Mouse (Mus musculus): ENCODE measurements around the gene Col5a1. TPM values are rescaled to one million over a fixed set of nuclear protein-coding genes. Genes with fewer than 3 reads are reported as not detected.
A peak's percentile ranks its signal among the peaks of the same experiment; 100 is the strongest.

Gene Col5a1
- polyA plus RNA-seq, 1 experiment from 2014 or later, result 37.4 TPM

- Histone ChIP-seq H3K9me3 (no peaks in the 10 kb centered on the region), H3K4me1 (peaks cover 63% of the 10 kb centered on the region), H3K27ac (peak overlapping the region; percentile 65), H3K4me3 (peak overlapping the region; percentile 79), H3K27me3 (ENCODE audit: insufficient read depth, poor library complexity, severe bottlenecking) (peaks cover 3% of the 10 kb centered on the region; the same call in 1 of the 2 replicates), H3K36me3 (no peaks in the 10 kb centered on the region)
- WGBS, result 12% methylated on average over 10 of the region's 10 CpGs
- no peak for DNase-seq (ENCODE audit: low spot score)
Observed at GRCm38 (mm10) chr2:27888603-27889545, 2.6 kb downstream of the Col5a1 start.

DNA sequence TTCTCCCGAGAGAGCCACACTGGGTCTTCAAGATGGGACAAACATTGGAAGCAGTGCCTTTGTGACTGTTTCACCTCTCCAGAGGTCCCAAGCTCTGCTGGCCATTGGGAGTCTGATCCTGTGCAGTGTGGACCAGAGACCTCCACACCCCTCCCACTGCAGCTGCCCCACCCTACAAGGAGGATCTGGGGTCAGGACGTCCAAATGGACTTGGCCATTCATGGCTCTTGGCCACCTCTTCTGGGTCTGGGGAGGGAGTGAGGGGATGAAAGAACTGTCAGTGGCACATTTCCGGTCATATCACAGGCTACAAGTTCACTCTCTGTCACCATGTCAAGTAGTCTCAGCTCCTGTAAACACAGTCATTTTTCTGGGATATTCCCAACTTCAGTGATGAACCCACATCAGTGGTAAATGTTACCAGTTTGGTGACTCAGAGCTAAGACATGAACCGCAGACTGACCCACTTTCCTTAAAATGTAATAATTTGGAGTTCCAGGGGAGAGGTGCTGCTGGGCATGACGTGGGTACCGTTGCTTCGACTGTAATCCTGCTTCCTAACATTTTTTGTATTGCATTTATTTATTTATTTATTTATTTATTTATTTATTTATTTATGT lies 5.8 kb downstream of the Col5a1 start:
- no peaks in the 10 kb centered on the region for H3K36me3 ChIP-seq
- no peak overlapping the region for H3K4me3 ChIP-seq
- H3K27me3 ChIP-seq (ENCODE audit: insufficient read depth, poor library complexity, severe bottlenecking), result peaks cover 7% of the 10 kb centered on the region; the same call in 1 of the 2 replicates
- H3K9me3 ChIP-seq, result no peaks in the 10 kb centered on the region
- 89% methylated on average over 7 of the region's 7 CpGs for WGBS
- no peak for DNase-seq (ENCODE audit: low spot score)
- no peak overlapping the region for H3K27ac ChIP-seq
- H3K4me1 ChIP-seq, result peaks cover 71% of the 10 kb centered on the region

- Histone ChIP-seq H3K4me1 (peaks cover 71% of the 10 kb centered on the region), H3K27me3 (ENCODE audit: insufficient read depth, poor library complexity, severe bottlenecking) (peaks cover 7% of the 10 kb centered on the region; the same call in 1 of the 2 replicates), H3K36me3 (no peaks in the 10 kb centered on the region), H3K9me3 (no peaks in the 10 kb centered on the region), H3K27ac (no peak overlapping the region), H3K4me3 (no peak overlapping the region)
- WGBS, result 93% methylated on average over 12 of the region's 12 CpGs
- DNase-seq (ENCODE audit: low spot score), result no peak
Observed at GRCm38 (mm10) chr2:27893015-27893414, 6.8 kb downstream of the Col5a1 start.

DNA sequence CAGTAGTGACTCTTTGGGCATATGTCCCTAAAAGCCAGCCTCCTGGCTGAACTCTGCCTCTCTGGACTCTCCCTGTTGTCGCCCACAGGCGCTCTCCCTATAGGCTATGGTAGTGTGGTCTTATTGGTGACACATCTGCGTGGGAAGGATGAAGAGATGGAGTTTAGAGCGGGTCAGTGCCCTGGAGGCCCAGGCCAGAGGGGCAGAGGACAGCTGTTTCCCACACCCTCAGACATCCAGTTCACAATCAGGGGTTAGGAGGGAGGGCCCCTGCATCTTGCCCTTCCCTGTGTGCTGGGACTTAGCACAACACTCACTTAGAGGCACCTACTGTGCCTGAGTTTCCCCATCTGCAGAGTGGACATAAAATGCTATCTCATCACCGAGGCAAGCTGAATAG lies 8.8 kb downstream of the Col5a1 start:
- Histone ChIP-seq H3K36me3 (no peaks in the 10 kb centered on the region), H3K4me3 (no peak overlapping the region), H3K27ac (no peak overlapping the region), H3K9me3 (no peaks in the 10 kb centered on the region), H3K4me1 (peaks cover 62% of the 10 kb centered on the region), H3K27me3 (ENCODE audit: insufficient read depth, poor library complexity, severe bottlenecking) (peaks cover 7% of the 10 kb centered on the region; the same call in 1 of the 2 replicates)
- DNase-seq (ENCODE audit: low spot score), result no peak
- WGBS, result 78% methylated on average over 5 of the region's 5 CpGs

DNA sequence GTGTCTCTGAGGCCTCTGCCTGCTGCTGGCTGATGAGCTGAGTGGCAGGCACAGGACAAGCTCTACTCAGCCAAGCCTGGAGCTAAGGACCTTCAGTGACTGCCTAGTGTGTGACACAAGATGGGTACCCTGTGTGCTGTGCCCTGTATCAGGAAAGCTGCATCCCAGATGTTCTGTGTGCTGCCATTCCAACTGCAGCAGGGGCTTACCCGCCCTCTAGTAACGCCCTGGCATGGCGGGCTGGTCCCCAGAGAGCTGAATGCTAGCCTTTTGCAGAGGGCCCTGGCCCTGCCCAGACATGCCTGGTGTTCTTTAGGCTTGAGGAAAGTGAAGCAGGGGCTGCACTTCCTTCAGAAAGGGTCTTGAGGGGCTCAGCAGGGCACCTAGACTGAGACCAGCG lies 9.4 kb downstream of the Col5a1 start:
- Histone ChIP-seq H3K27me3 (ENCODE audit: insufficient read depth, poor library complexity, severe bottlenecking) (peaks cover 7% of the 10 kb centered on the region; the same call in 1 of the 2 replicates), H3K4me1 (peaks cover 63% of the 10 kb centered on the region), H3K4me3 (no peak overlapping the region), H3K27ac (no peak overlapping the region; the same call in 1 of the 2 replicates), H3K36me3 (no peaks in the 10 kb centered on the region), H3K9me3 (no peaks in the 10 kb centered on the region)
- 79% methylated on average over 4 of the region's 4 CpGs for WGBS
- no peak for DNase-seq (ENCODE audit: low spot score)

- peaks cover 7% of the 10 kb centered on the region; the same call in 1 of the 2 replicates for H3K27me3 ChIP-seq (ENCODE audit: insufficient read depth, poor library complexity, severe bottlenecking)
- no peak overlapping the region for H3K4me3 ChIP-seq
- peaks cover 69% of the 10 kb centered on the region for H3K4me1 ChIP-seq
- 64% methylated on average over 6 of the region's 6 CpGs for WGBS
- no peaks in the 10 kb centered on the region for H3K9me3 ChIP-seq
- no peaks in the 10 kb centered on the region for H3K36me3 ChIP-seq
- H3K27ac ChIP-seq, result no peak overlapping the region
- DNase-seq (ENCODE audit: low spot score), result no peak
Observed at GRCm38 (mm10) chr2:27897161-27897560, 10.9 kb downstream of the Col5a1 start.

GRCm38 (mm10) chr2:27899894-27900293 lies 13.7 kb downstream of the Col5a1 start:
- WGBS, result 61% methylated on average over 3 of the region's 3 CpGs
- H3K4me1 ChIP-seq, result peaks cover 68% of the 10 kb centered on the region
- H3K27me3 ChIP-seq (ENCODE audit: insufficient read depth, poor library complexity, severe bottlenecking), result peaks cover 7% of the 10 kb centered on the region; the same call in 1 of the 2 replicates
- H3K27ac ChIP-seq, result peak overlapping the region; percentile 11; the same call in 1 of the 2 replicates
- H3K9me3 ChIP-seq, result no peaks in the 10 kb centered on the region
- no peak overlapping the region for H3K4me3 ChIP-seq
- H3K36me3 ChIP-seq, result no peaks in the 10 kb centered on the region
- no peak for DNase-seq (ENCODE audit: low spot score)

DNA sequence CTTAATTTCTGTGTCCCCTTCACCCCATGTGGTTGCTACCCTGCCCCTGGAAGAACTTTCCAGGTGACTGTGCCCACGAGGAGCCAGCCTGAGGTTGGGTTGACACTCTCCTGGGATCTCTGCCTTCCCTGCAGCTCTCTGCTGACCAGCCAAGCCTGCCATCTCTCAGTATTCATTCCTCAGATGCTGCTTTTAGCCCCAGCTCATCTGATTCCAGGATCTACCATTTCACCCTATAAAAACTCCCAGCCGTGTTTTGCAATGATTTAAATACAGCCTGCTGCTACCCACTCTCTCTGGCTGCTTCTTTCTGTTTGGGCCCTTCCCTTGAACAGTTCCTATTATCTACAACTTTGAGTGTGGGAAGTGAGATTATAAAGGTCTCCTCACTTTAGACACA lies 14.9 kb downstream of the Col5a1 start:
- Histone ChIP-seq H3K4me3 (no peak overlapping the region), H3K9me3 (no peaks in the 10 kb centered on the region), H3K4me1 (peaks cover 60% of the 10 kb centered on the region), H3K27ac (peak overlapping the region; percentile 11; the same call in 1 of the 2 replicates), H3K36me3 (no peaks in the 10 kb centered on the region), H3K27me3 (ENCODE audit: insufficient read depth, poor library complexity, severe bottlenecking) (no peaks in the 10 kb centered on the region)
- DNase-seq (ENCODE audit: low spot score), result no peak
- WGBS, result 20% methylated on average over 2 of the region's 2 CpGs

DNA sequence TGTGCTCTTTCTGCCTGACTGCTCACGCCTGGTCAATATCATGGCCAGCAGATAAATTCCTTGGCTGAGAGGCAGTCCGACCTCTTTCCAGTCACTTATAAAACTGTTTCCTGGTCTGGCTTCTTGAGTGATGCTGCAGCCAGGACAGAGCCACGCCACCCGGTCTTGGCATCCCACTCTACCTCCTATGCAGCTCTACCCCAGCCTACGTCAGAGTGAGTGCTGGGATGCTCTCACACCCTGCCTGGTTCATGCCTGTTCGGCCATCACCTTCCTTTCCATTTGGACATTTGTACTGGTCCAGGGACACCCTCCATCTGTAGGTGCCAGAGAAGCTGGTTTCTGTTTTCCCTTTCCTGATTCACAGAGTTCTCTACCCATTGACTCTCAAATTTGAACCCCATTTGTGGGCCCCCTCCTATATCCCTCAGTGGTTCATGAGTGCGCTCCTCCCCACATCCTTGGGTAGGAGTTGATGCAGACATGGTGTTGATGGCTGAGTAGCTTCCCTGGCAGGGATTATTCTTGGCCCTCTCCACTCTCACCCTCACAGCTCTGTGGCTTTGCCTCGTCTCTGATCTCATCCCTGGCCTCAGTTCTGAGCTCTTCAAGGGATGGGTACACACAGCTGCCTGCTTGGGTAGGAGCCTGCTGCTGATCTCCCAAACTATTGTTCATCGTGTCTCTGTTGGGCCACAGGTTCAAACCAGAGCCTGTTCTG lies 15.5 kb downstream of the Col5a1 start:
- Histone ChIP-seq H3K4me1 (peaks cover 54% of the 10 kb centered on the region), H3K27ac (peak overlapping the region; percentile 18; the same call in 1 of the 2 replicates), H3K27me3 (ENCODE audit: insufficient read depth, poor library complexity, severe bottlenecking) (no peaks in the 10 kb centered on the region), H3K36me3 (no peaks in the 10 kb centered on the region), H3K4me3 (no peak overlapping the region), H3K9me3 (no peaks in the 10 kb centered on the region)
- WGBS, result 34% methylated on average over 9 of the region's 9 CpGs
- DNase-seq (ENCODE audit: low spot score), result peak; percentile 83

GRCm38 (mm10) chr2:27902318-27902717 lies 16.1 kb downstream of the Col5a1 start:
- H3K4me3 ChIP-seq, result no peak overlapping the region
- WGBS, result 69% methylated on average over 3 of the region's 3 CpGs
- H3K4me1 ChIP-seq, result peaks cover 50% of the 10 kb centered on the region
- no peaks in the 10 kb centered on the region for H3K36me3 ChIP-seq
- H3K9me3 ChIP-seq, result no peaks in the 10 kb centered on the region
- 0 out of 2 replicates have a peak overlapping the region, but pooled peaks have one; percentile 18 for H3K27ac ChIP-seq
- no peaks in the 10 kb centered on the region for H3K27me3 ChIP-seq (ENCODE audit: insufficient read depth, poor library complexity, severe bottlenecking)
- no peak for DNase-seq (ENCODE audit: low spot score)

GRCm38 (mm10) chr2:27905411-27905810 lies 19.2 kb downstream of the Col5a1 start:
- no peak for DNase-seq (ENCODE audit: low spot score)
- peaks cover 30% of the 10 kb centered on the region for H3K4me1 ChIP-seq
- no peaks in the 10 kb centered on the region for H3K9me3 ChIP-seq
- 55% methylated on average over 2 of the region's 2 CpGs for WGBS
- no peaks in the 10 kb centered on the region for H3K36me3 ChIP-seq
- no peak overlapping the region for H3K4me3 ChIP-seq
- no peaks in the 10 kb centered on the region for H3K27me3 ChIP-seq (ENCODE audit: insufficient read depth, poor library complexity, severe bottlenecking)
- H3K27ac ChIP-seq, result no peak overlapping the region

- Histone ChIP-seq H3K4me1 (peaks cover 24% of the 10 kb centered on the region), H3K4me3 (no peak overlapping the region), H3K27me3 (ENCODE audit: insufficient read depth, poor library complexity, severe bottlenecking) (no peaks in the 10 kb centered on the region), H3K36me3 (no peaks in the 10 kb centered on the region), H3K9me3 (no peaks in the 10 kb centered on the region), H3K27ac (no peak overlapping the region)
- DNase-seq (ENCODE audit: low spot score), result no peak
- WGBS, result 84% methylated on average over 3 of the region's 3 CpGs
Observed at GRCm38 (mm10) chr2:27910501-27910900, 24.3 kb downstream of the Col5a1 start.

Measured in heart, embryonic 10.5 days (tissue).